Mouse (Mus musculus) small intestine, adult 2 months (tissue): ENCODE measurements at regions not wholly inside any gene's neighbourhood (a gene's known extent, or its start where the extent isn't known, plus 50 kb on each side); places are given as distances from the start of the nearest gene placed in this dataset.

Source experiments
- H3K27ac ChIP-seq: fragments of 200-500 bp; 2 replicates; pipeline ENCODE4 v1.5.1; 2012; ENCODE audit warnings: low read depth, low read length, control low read depth, inconsistent platforms; ENCODE audit not compliant: insufficient read depth
- H3K27me3 ChIP-seq: fragments of 200-500 bp; 2 replicates; pipeline ENCODE4 v1.6.1; 2012; ENCODE audit warnings: mild to moderate bottlenecking, moderate library complexity, low read length, inconsistent platforms; ENCODE audit not compliant: control insufficient read depth, insufficient read depth
- H3K36me3 ChIP-seq: fragments of 200-500 bp; 2 replicates; pipeline ENCODE4 v1.6.1; 2012; ENCODE audit warnings: mild to moderate bottlenecking, low read length, control low read depth, inconsistent platforms; ENCODE audit not compliant: control insufficient read depth, insufficient read depth
- H3K4me1 ChIP-seq: fragments of 200-500 bp; 2 replicates; pipeline ENCODE4 v1.6.1; 2012; ENCODE audit warnings: low read length, inconsistent platforms, mixed read lengths; ENCODE audit not compliant: control insufficient read depth, insufficient read depth, insufficient read length
- H3K4me3 ChIP-seq: fragments of 200-500 bp; 2 replicates; pipeline ENCODE4 v1.5.1; 2012; ENCODE audit warnings: low read depth, mild to moderate bottlenecking, control low read depth, inconsistent platforms, low read length, moderate library complexity
- CTCF ChIP-seq: fragments of 200-500 bp; IDR thresholded peaks from 2 replicates; pipeline ENCODE4 v1.5.1; 2012; ENCODE audit warnings: low read depth, mild to moderate bottlenecking, control low read depth, inconsistent platforms, low read length, moderate library complexity, mixed read lengths; ENCODE audit not compliant: insufficient replicate concordance, insufficient read length; ENCODE audit errors: extremely low read depth
- POLR2A ChIP-seq: fragments of 200-500 bp; IDR thresholded peaks from 2 replicates; pipeline ENCODE4 v1.6.1; 2012; ENCODE audit warnings: low read depth, mild to moderate bottlenecking, control low read depth, inconsistent platforms, low read length, moderate library complexity
- WGBS: fragments of 180-500 bp; shearing (Covaris S2); methylation state at CpG from one replicate; pipeline ENCODE4 v1.1.7; 2018; 5-methylcytosine and 5-hydroxymethylcytosine counted together

DNA sequence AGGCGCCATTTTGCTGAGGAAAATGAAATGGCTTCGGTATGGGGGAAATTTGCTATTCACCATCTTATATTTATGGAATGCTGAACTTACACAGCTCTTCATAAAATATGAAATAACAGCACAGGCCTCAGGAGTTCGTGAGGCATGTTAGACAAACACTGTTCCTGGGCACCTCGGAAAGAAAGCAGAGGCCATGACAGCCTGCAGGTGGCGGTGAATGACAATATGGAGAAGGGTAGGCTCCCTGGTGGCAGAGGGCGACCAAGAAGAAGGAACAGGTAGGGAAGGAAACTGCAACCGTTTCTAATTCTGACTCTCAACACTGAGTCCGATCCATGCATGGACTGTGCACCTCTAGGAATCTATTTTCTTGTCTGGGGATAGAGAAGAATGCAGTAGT, 553.6 kb upstream of the Tmpo start:
- WGBS, result 65% methylated on average over 8 of the region's 8 CpGs
- no peak for TF ChIP-seq CTCF
- no peak for TF ChIP-seq POLR2A
- no peaks in the 10 kb centered on the region for H3K27me3 ChIP-seq

DNA sequence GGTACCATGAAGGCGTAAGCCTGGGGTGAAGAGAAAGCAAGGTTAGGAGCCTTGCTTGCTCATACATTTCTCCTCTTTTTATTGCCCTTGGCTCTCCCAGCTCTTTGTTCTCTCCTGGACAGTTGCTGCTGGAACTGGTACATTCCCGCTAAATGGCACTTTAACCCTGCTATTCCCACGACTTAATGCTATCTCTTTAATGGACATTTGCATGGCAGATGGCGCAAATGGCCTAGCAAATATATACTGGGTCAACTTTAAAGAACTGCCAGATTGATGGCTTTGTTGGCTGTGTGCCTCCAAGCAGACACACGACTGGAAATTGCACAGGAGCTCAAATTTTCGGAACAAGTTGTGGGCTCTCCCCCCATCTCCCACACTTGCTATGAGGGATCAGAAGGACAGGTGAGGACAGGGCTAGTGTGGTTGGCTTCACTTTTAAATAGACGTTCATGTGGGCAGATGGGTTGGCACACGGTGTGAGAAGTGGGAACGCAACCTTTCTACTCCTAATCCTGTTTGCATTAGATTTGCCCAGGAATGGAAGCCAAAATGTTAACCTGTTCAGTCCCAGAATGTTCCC, 551.0 kb upstream of the Tmpo start:
- Histone ChIP-seq H3K27ac (no peak overlapping the region), H3K4me3 (no peak overlapping the region), H3K27me3 (no peaks in the 10 kb centered on the region), H3K4me1 (no peaks in the 10 kb centered on the region), H3K36me3 (no peaks in the 10 kb centered on the region)
- TF ChIP-seq POLR2A (no peak), CTCF (no peak)
- WGBS, result 56% methylated on average over 9 of the region's 9 CpGs

More for the DNA sequence above, 553.6 kb upstream of the Tmpo start:
- Histone ChIP-seq H3K4me3 (no peak overlapping the region), H3K27ac (no peak overlapping the region), H3K36me3 (no peaks in the 10 kb centered on the region), H3K4me1 (no peaks in the 10 kb centered on the region)

DNA sequence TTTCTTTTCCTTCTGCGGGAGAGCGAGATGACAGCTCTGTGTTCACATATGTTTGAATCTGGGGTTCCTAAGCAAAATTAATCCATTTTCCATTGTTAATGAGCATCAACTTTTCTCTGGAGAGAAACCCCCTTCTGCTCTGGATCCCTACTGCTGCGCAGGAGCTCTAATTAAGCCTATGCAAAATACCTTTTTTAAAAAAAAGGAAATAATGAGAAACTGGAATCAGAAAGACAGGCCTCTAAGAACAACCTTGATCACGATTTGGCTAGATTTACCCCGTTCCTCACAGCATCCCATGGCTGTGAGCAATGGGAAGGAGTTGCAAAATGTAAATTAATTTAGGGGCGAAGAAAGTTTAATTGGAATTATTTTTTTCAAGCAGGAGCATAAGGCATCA, 548.9 kb upstream of the Tmpo start:
- Histone ChIP-seq H3K36me3 (no peaks in the 10 kb centered on the region), H3K4me3 (no peak overlapping the region), H3K4me1 (no peaks in the 10 kb centered on the region), H3K27ac (no peak overlapping the region), H3K27me3 (no peaks in the 10 kb centered on the region)
- TF ChIP-seq CTCF (no peak), POLR2A (no peak)
- 86% methylated on average over 6 of the region's 6 CpGs for WGBS

DNA sequence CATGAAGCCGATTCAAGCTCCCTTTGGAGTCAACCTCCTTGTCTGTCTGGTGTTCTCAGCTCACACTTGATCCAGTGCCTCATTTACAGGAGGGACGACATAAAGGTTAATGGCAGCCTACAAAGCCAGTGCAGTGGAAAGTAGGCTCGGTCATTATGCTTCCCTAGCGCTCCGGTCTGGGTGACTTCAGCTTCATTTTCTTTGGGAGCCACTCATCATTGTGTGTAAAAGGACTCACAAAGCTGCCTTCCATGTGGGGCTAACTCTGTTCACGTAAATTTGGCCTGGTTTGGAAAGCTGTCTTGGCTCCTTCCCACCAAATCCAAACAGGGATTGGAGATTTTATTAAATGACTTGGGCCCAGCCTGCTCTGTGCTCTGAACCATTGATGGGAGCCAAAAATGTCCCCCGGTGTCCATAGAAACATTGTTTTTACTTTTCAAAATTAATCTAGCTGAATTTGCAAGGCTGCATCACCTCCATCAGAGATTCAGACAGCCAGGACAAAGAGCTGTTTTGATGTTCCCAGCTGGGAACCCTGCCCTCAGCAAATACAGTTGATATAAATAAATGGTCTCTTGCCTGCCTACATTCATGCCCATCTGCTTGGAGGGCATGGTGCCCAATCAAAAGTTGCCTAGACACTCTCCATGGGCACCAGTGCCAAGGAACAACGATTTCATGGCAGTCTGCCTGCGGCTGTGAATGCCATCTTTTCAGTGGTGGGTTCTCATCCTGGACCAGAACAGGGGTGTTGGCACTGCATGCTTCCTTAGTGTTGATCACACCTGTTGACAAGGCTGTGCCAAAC, 538.7 kb upstream of the Tmpo start:
- Histone ChIP-seq H3K36me3 (no peaks in the 10 kb centered on the region), H3K4me1 (no peaks in the 10 kb centered on the region), H3K27me3 (no peaks in the 10 kb centered on the region), H3K27ac (no peak overlapping the region), H3K4me3 (no peak overlapping the region)
- WGBS, result 87% methylated on average over 9 of the region's 9 CpGs
- TF ChIP-seq POLR2A (no peak), CTCF (no peak)

DNA sequence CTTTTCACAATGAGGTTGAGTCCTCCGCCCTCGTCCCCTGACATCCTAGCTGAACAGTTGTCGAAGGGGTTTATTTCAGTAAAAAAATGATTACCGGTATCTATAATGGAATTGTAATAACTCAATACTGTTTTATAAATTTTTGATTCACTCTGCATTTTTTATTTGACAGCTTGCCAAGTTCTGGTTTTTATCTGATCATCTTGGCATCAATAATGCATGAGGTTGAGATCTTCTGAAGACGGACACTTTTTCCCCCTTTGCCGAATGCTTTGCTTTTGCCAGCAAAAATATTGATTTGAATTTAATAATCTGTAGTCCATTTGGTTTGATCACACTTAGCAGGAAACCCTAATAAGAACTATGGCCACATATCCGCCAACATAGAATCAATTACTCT, 535.5 kb upstream of the Tmpo start:
- TF ChIP-seq POLR2A, result no peak
- TF ChIP-seq CTCF, result no peak
- H3K27ac ChIP-seq, result no peak overlapping the region
- H3K4me3 ChIP-seq, result no peak overlapping the region
- no peaks in the 10 kb centered on the region for H3K4me1 ChIP-seq
- H3K36me3 ChIP-seq, result no peaks in the 10 kb centered on the region
- 90% methylated on average over 7 of the region's 7 CpGs for WGBS
- no peaks in the 10 kb centered on the region for H3K27me3 ChIP-seq

DNA sequence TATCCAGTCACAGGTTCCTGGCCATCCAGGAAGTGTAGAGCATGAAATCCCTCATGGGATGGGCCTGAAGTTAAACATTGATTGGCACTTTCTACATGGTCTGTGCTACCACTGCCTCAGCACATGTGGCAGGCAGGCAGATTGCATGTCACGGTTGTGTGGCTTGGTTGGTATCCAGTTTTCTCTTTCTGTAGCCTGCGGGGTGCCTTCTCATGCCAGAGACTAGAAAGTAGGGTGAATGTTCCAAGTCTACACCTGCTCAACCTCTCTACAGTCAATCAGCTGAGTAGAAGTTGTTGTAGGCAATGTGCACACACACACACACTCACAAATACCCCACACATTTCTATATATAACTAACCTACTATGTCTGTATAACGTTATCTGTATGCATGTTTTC, 533.5 kb upstream of the Tmpo start:
- Histone ChIP-seq H3K4me1 (no peaks in the 10 kb centered on the region), H3K36me3 (no peaks in the 10 kb centered on the region), H3K4me3 (no peak overlapping the region), H3K27me3 (no peaks in the 10 kb centered on the region), H3K27ac (no peak overlapping the region)
- no peak for TF ChIP-seq CTCF
- TF ChIP-seq POLR2A, result no peak
- 71% methylated on average over 3 of the region's 3 CpGs for WGBS

DNA sequence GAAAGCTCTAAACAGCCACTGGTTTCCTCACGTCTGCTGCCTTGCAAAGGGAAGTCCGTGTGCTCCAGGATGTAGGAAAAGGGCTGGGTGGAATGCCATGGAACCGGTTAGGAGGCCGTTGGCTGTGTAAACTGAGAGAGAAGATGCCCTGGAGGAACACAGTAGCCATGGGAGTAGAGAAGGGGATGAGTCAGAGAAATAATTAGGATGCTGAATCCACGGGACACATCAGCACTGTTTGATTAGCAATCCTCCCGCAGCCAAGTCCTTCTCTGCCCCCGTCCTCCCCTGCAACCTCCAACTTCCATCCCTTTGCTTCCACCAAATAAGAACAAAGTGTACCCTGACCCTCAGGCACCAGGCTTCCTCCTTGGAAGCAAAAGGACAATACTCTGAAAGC, 532.4 kb upstream of the Tmpo start:
- no peak overlapping the region for H3K27ac ChIP-seq
- H3K36me3 ChIP-seq, result no peaks in the 10 kb centered on the region
- H3K4me1 ChIP-seq, result no peaks in the 10 kb centered on the region
- WGBS, result 40% methylated on average over 7 of the region's 7 CpGs
- no peak overlapping the region for H3K4me3 ChIP-seq
- TF ChIP-seq POLR2A (no peak), CTCF (no peak)
- H3K27me3 ChIP-seq, result no peaks in the 10 kb centered on the region
